Mouse (Mus musculus) midbrain, embryonic 13.5 days (tissue): Measurements from ENCODE around the gene Rnf151. TPM values are rescaled to one million over a fixed set of nuclear protein-coding genes. Genes with fewer than 3 reads are reported as not detected.
"Not testable (repeated sequence)": the region's sequence is repeated elsewhere in the genome, so short reads cannot be mapped to it uniquely, and the experiment has no call there.

Experiments used
- ATAC-seq: fragments of 200-750 bp; cut with Nextera tagmentation; 2 replicates; pipeline ENCODE4 v1.8.0; 2017; ENCODE audit warnings: mild to moderate bottlenecking, moderate TSS enrichment, moderate library complexity
- H3K27ac ChIP-seq: fragments of 300-500 bp; sonication (generic); 2 replicates; pipeline ENCODE4 v1.5.1; 2015; ENCODE audit warnings: inconsistent platforms, mild to moderate bottlenecking, moderate library complexity
- H3K27me3 ChIP-seq: fragments of 300-500 bp; sonication (generic); 2 replicates; pipeline ENCODE4 v1.6.1; 2015; ENCODE audit warnings: mild to moderate bottlenecking, inconsistent platforms
- H3K36me3 ChIP-seq: fragments of 300-500 bp; sonication (generic); 2 replicates; pipeline ENCODE4 v1.6.1; 2015; ENCODE audit warnings: mild to moderate bottlenecking, inconsistent platforms
- H3K4me1 ChIP-seq: fragments of 300-500 bp; sonication (generic); replicated peaks from 2 replicates; pipeline ENCODE4 v1.6.1; 2015; ENCODE audit warnings: inconsistent platforms
- H3K4me2 ChIP-seq: fragments of 300-500 bp; sonication (generic); replicated peaks from 2 replicates; pipeline ENCODE4 v1.6.1; 2015; ENCODE audit warnings: moderate library complexity, mild to moderate bottlenecking, inconsistent platforms
- H3K4me3 ChIP-seq: fragments of 300-500 bp; sonication (generic); replicated peaks from 2 replicates; pipeline ENCODE4 v1.5.1; 2015; ENCODE audit warnings: mild to moderate bottlenecking, inconsistent platforms
- H3K9ac ChIP-seq: fragments of 300-500 bp; sonication (generic); replicated peaks from 2 replicates; pipeline ENCODE4 v1.6.1; 2015; ENCODE audit warnings: mild to moderate bottlenecking, inconsistent platforms
- H3K9me3 ChIP-seq: fragments of 300-500 bp; sonication (generic); 2 replicates; pipeline ENCODE4 v1.6.1; 2016; ENCODE audit warnings: mild to moderate bottlenecking, inconsistent platforms
- WGBS: fragments of 180-500 bp; shearing (Covaris S2); methylation state at CpG from one replicate; pipeline ENCODE4 v1.1.7; 2015; 5-methylcytosine and 5-hydroxymethylcytosine counted together
- polyA plus RNA-seq: library from polyadenylated mRNA; unstranded; fragments of >200 nt; fragmentation: Nextera tagmentation; extraction: Ambion mirVana; gene quantifications from 2 replicates; pipeline ENCODE4 v1.2.1, GENCODE M21; 2015

Gene Rnf151
- polyA plus RNA-seq, 1 experiment from 2014 or later = not detected

DNA sequence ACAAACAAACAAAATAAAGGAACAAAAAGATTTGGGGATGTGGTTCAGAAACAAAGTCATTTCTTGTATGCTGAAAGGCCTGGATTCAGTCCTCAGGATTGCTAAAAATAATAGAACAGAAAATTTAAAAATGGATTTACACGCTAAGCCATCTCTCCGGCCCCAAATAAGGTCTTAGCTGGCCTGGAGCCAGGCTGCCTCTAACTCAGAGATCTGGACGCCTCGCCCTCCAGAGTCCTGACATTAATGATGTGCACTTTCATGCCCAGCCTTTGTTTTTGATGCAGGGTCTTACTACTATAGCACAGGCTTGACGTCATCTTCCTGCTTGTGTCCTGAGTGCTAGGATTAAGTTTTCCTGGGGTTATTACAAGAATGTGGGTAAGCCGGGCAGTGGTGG lies 11.2 kb upstream of the Rnf151 start:
- Histone ChIP-seq H3K4me2 (no peak overlapping the region), H3K27ac (no peak overlapping the region), H3K36me3 (no peaks in the 10 kb centered on the region), H3K4me3 (no peak overlapping the region), H3K9me3 (no peaks in the 10 kb centered on the region), H3K4me1 (no peaks in the 10 kb centered on the region), H3K9ac (no peak overlapping the region), H3K27me3 (peaks cover 19% of the 10 kb centered on the region; the same call in 1 of the 2 replicates)
- 86% methylated on average over 6 of the region's 6 CpGs for WGBS
- ATAC-seq = no peak

DNA sequence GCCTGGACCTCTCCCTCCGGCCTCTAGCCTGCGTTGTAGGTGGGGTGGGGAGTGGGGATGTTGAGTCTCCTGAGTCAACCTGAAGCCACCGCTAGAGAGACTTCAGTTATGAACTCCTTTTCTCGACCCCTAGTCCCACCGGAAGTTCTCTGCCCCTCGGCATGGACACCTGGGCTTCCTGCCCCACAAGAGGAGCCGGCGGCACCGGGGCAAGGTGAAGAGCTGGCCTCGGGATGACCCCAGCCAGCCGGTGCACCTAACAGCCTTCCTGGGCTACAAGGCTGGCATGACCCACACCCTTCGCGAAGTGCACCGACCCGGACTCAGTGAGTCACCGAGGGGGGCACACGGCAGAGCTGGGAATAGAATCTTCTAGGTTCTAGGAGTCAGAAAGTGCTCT lies 10.3 kb upstream of the Rnf151 start:
- Histone ChIP-seq H3K4me3 (no peak overlapping the region), H3K27me3 (0 out of 2 replicates have a peak, but pooled peaks cover 11% of the 10 kb centered on the region), H3K4me1 (peaks cover 7% of the 10 kb centered on the region), H3K9ac (no peak overlapping the region), H3K4me2 (no peak overlapping the region), H3K9me3 (no peaks in the 10 kb centered on the region), H3K36me3 (no peaks in the 10 kb centered on the region), H3K27ac (no peak overlapping the region)
- no peak for ATAC-seq
- 72% methylated on average over 17 of the region's 17 CpGs for WGBS

DNA sequence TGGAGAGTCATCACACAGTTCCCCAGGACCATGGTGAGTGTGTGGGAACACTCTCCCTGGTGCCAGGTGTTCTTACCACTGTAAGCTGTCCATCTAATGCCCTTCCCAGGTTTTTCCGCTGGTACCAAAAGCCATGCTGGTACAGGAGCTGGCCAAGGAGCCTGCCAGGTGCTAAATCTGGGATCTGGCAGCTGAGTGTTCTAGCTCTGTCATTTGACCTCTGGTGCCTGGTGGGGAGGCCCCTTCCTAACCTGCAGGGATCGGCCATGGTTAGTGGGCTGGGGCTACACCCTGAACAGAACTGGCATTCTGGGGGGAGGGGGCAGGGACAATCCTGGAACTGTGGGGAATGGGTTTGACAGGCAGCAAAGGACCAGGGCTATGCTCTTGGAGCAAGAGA lies 9.8 kb upstream of the Rnf151 start, which contains the start of gene Rpl3l:
Gene Rpl3l (plus strand): TSS at position 203 of the 400 bp plus-strand sequence.
- Histone ChIP-seq H3K9ac (no peak within 1 kb of the TSS), H3K27ac (no peak within 1 kb of the TSS)
- ATAC-seq = no peak

DNA sequence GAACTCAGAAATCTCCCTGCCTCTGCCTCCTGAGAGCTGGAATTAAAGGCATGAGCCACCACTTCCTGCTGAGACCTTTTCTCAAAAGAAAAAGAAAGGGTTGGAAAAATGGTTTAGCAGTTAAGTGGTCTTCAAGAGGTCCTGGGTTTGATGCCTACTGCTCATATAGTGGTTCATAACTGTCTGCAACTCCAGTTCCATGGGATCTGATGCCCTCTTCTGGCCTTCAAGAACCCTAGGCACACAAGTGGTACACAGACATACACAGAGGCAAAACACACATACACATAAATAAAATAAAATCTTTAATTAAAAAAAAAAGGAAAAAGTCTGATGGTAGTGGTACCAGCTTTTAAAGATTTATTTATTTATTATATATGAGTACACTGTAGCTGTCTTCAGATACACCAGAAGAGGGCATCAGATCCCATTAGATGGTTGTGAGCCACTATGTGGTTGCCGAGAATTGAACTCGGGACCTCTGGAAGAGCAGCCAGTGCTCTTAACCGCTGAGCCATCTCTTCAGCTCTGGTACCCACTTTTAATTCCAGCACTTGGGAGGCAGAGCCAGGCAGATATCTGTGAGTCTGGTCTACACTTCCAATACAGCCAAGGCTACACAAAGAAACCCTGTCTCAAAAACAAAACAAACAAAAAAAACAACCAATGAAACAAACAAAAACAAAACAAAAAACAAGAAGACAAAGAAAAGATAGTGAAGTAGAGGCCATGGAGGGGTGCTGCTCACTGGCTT lies 8.0 kb upstream of the Rnf151 start:
- ATAC-seq = no peak
- Histone ChIP-seq H3K27me3 (0 out of 2 replicates have a peak, but pooled peaks cover 11% of the 10 kb centered on the region), H3K9ac (no peak overlapping the region), H3K36me3 (peaks cover 16% of the 10 kb centered on the region), H3K27ac (no peak overlapping the region), H3K4me1 (peaks cover 29% of the 10 kb centered on the region), H3K4me3 (no peak overlapping the region), H3K4me2 (no peak overlapping the region), H3K9me3 (no peaks in the 10 kb centered on the region)
- 81% methylated on average over 3 of the region's 3 CpGs for WGBS

More for the DNA sequence above, 9.8 kb upstream of the Rnf151 start, which contains the start of gene Rpl3l:
- 86% methylated on average over 2 of the region's 2 CpGs for WGBS
- peaks cover under 1% of the 10 kb centered on the region for H3K36me3 ChIP-seq
- H3K9me3 ChIP-seq = no peaks in the 10 kb centered on the region
- H3K4me1 ChIP-seq = peaks cover 13% of the 10 kb centered on the region
- no peak within 1 kb of the TSS for H3K4me2 ChIP-seq
- no peak within 1 kb of the TSS for H3K4me3 ChIP-seq
- 0 out of 2 replicates have a peak, but pooled peaks cover 11% of the 10 kb centered on the region for H3K27me3 ChIP-seq

DNA sequence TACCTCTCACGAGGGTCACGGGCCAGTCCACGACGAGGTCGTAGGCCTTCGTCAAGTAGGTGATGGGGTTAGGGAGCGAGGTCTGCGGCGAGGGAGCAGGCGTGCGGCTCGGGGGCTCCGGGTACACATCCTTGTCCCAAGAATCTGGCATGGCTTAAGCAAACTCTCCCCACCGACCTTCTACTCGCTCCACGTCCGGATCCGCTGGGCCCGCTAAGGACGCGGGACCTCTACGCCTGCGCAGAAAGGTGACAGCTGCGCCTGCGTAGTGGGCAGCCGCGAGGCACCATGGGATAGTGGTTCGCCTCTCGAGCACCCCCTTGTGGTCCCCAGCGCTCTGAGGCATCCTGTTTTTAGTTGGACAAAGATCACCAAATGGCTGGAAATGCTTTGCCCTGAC lies 6.3 kb upstream of the Rnf151 start, which contains the start of gene Ndufb10:
Gene Ndufb10 (minus strand): TSS at position 295 of the 400 bp plus-strand sequence.
- Histone ChIP-seq H3K36me3 (peaks cover 16% of the 10 kb centered on the region), H3K4me3 (peak within 1 kb of the TSS; percentile 78)
- WGBS = under 1% methylated on average over 30 of the region's 30 CpGs

DNA sequence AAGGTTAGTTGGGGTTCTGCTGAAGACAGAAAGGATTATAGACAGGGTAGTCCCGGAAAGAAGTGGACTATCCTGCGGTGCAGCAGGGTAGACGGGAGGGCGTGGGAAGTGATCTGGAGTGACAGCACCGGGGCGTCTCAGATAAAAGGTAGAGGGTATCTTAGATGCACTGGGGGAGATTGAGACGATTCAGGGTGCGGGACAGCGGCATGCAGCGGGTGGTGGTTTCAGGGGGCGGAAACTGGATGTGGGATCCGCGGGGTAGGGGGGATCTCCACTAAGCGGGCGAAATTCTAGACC lies 6.0 kb upstream of the Rnf151 start:
- Histone ChIP-seq H3K27me3 (0 out of 2 replicates have a peak, but pooled peaks cover 11% of the 10 kb centered on the region), H3K9ac (peak overlapping the region; percentile 94), H3K4me2 (peak overlapping the region; percentile 94), H3K27ac (peak overlapping the region; percentile 82), H3K36me3 (peaks cover 16% of the 10 kb centered on the region), H3K4me3 (peak overlapping the region; percentile 78), H3K4me1 (peaks cover 37% of the 10 kb centered on the region), H3K9me3 (no peaks in the 10 kb centered on the region)
- ATAC-seq = no peak; the same call in 1 of the 2 replicates
- WGBS = 0% methylated on average over 15 of the region's 15 CpGs

More for the DNA sequence above, 6.3 kb upstream of the Rnf151 start, which contains the start of gene Ndufb10:
- Histone ChIP-seq H3K4me2 (peak within 1 kb of the TSS; percentile 94), H3K9me3 (no peaks in the 10 kb centered on the region), H3K27ac (peak within 1 kb of the TSS; percentile 82), H3K4me1 (peaks cover 34% of the 10 kb centered on the region), H3K9ac (peak within 1 kb of the TSS; percentile 94), H3K27me3 (0 out of 2 replicates have a peak, but pooled peaks cover 11% of the 10 kb centered on the region)
- peak; percentile 79 for ATAC-seq

DNA sequence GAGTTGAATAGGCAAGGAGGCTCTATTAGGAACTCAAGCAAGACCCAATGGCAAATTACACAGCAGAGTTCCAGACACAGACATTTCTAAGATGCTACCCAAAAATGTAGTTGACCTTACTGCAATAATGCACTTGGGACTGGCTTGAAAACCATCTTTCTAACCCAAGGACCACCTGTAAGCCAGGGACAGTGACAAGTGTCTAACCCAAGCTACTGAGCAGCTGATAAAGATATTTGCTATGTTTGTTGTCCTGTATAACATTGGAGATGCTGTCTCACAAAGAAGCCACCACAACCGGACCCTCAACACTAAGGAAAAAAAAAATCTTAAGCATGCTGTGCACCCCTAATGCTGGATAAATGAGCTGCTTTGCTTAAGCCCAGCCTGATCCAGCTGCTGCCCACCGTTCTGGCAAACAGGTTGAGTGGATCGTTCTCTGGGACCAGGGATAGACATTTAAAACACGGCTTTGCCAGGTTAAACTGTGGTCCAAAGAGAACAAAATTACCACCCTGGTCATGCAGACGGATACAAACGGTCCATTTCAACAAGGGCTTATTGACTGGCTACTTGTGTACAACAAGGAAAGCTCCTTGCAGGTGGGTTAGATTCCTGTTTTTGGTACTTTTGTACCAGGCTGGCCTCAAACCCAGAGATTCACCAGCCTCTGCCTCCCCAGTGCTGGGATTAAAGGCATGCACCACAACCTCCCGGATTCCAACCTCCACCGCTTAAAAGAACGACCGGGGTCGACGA lies 5.4 kb upstream of the Rnf151 start:
- Histone ChIP-seq H3K4me3 (peak overlapping the region; percentile 78), H3K9me3 (no peaks in the 10 kb centered on the region), H3K36me3 (peaks cover 18% of the 10 kb centered on the region), H3K27me3 (0 out of 2 replicates have a peak, but pooled peaks cover 9% of the 10 kb centered on the region), H3K9ac (peak overlapping the region; percentile 94), H3K4me2 (peak overlapping the region; percentile 94), H3K27ac (peak overlapping the region; percentile 82), H3K4me1 (peaks cover 41% of the 10 kb centered on the region)
- WGBS = 4% methylated on average over 12 of the region's 12 CpGs
- ATAC-seq = no peak

DNA sequence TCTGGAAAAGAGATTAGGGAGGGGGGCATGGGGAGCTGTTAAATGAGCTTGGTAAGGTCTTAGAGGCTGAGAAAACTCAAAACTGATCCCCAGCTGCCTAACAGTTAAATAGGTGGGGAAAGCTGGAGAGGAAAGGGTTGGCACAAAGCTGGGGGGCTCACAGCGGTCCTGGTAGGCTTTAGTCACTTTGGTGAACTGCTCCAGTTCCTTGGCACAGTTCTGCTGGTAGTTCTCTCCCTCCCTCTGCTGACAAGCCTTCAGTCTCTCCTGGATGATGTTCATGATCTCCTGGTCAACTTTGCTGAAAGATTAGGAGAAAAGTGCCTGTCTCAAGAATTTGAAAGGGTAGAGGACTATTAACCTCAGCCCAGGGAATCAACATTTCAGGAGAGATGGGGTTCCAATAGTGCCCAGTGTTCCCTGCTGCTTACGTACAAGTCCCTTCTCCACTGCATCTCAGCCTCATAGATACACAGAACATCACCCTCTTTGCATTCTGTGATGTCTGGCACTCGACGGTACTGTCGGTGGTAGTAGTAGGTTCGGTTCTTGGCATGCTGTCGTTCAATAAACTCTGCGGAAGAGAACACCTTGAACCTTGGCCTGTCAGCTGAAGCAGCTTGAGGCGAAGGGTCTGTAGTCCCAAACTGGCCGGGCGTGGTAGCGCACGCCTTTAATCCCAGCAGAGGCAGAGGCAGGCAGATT lies 4.5 kb upstream of the Rnf151 start:
- 40% methylated on average over 13 of the region's 13 CpGs for WGBS
- H3K36me3 ChIP-seq = peaks cover 25% of the 10 kb centered on the region
- peak overlapping the region; percentile 11; the same call in 1 of the 2 replicates for H3K4me3 ChIP-seq
- H3K4me1 ChIP-seq = peaks cover 41% of the 10 kb centered on the region
- ATAC-seq = no peak
- H3K9ac ChIP-seq = no peak overlapping the region
- no peaks in the 10 kb centered on the region for H3K27me3 ChIP-seq
- H3K27ac ChIP-seq = no peak overlapping the region
- H3K9me3 ChIP-seq = no peaks in the 10 kb centered on the region
- H3K4me2 ChIP-seq = peak overlapping the region; percentile 94; the same call in 1 of the 2 replicates

DNA sequence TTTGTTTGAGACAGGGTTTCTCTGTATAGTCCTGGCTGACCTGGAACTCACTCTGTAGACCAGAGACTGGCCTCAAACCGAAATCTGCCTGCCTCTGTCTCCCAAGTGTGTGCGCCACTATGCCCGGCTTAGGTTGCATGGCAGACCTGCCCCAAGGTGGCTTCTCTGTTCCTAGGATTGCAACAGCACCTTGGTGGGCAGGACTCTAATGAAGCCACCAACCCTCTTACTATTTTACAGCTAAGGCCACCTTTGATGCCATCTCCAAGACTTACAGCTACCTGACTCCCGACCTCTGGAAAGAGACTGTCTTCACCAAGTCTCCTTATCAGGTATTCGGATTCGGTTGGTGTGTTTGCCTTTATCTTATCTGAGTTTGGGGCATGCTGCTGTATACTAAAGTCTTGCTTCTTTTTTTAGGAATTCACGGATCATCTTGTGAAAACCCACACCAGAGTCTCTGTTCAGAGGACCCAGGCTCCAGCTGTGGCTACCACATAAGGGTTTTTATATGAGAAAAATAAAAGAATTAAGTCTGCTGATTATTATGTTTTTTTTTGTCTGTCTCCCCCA lies 3.6 kb upstream of the Rnf151 start:
- ATAC-seq, H3K27me3 ChIP-seq, H3K27ac ChIP-seq, H3K9me3 ChIP-seq: not testable (repeated sequence)
- H3K36me3 ChIP-seq = peaks cover 32% of the 10 kb centered on the region
- peak overlapping the region; percentile 82 for H3K4me2 ChIP-seq
- H3K4me3 ChIP-seq = peak overlapping the region; percentile 88
- peak overlapping the region; percentile 64 for H3K9ac ChIP-seq
- WGBS = 80% methylated on average over 7 of the region's 7 CpGs
- peaks cover 41% of the 10 kb centered on the region for H3K4me1 ChIP-seq

DNA sequence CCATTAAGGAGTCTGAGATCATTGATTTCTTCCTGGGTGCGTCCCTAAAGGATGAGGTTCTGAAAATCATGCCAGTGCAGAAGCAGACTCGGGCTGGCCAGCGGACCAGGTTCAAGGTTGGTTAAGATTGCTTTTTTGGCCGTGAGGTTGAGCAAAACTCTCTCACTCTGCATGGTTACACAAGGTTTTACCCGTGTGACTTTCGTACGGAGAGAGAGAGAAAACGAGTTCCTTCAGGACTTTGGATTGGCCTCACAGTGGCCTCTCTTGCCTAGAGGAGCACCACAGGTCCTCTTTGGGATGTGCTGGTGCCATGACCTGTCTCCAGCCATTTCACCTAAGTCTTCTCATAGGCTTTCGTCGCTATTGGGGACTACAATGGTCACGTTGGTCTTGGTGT lies 2.8 kb upstream of the Rnf151 start:
- ATAC-seq, H3K9me3 ChIP-seq, H3K27me3 ChIP-seq, H3K27ac ChIP-seq: not testable (repeated sequence)
- WGBS = 2% methylated on average over 11 of the region's 11 CpGs
- Histone ChIP-seq H3K36me3 (peaks cover 37% of the 10 kb centered on the region), H3K4me1 (peaks cover 41% of the 10 kb centered on the region), H3K4me3 (peak overlapping the region; percentile 88), H3K4me2 (peak overlapping the region; percentile 82), H3K9ac (peak overlapping the region; percentile 88)

DNA sequence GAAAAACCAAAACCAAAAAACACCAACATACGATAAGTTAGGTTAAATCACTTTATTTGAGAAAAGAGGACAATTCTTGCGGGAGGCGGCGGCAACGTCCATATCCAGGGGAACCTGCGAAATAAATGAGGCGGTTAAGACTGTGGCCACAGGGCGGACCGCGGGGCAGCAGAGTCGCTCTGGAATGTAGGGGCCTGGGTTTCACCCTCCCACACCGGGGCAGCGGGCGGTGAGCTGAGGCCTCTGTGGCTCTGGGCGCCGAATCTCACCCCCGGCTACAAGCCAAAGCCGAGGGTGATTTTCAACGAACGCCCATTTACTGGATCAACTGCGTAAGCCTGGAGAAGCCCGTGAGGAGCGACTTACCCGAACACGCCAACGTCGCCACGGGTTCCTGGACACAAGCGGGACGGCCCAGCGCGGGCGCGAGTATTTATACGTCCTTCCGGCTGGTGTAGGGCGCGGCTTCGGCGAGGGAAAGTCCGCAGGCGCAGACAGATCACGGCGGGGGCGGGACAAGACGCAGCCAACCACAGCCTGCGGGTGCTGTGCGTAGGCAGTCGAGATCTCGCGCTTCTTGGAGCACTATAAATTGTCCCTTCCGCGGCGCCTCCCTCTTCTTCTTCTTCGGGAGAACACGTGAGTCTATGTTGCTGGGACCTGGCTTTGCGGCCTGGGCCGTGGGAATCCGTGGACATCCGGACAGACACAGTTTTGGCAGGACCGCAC lies 1.8 kb upstream of the Rnf151 start:
- peaks cover 37% of the 10 kb centered on the region for H3K36me3 ChIP-seq
- peak overlapping the region; percentile 88 for H3K4me3 ChIP-seq
- H3K27me3 ChIP-seq = no peaks in the 10 kb centered on the region
- peak overlapping the region; percentile 82 for H3K4me2 ChIP-seq
- WGBS = under 1% methylated on average over 61 of the region's 61 CpGs
- no peaks in the 10 kb centered on the region for H3K9me3 ChIP-seq
- peak; percentile 98 for ATAC-seq
- H3K27ac ChIP-seq = peak overlapping the region; percentile 87
- H3K4me1 ChIP-seq = peaks cover 41% of the 10 kb centered on the region
- peak overlapping the region; percentile 92 for H3K9ac ChIP-seq
